Mouse (Mus musculus) bone marrow macrophage, adult 2 months (primary cell): ENCODE results near the gene Zfp52. TPM values are rescaled to one million over a fixed set of nuclear protein-coding genes. Genes with fewer than 3 reads are reported as not detected.
A peak's percentile ranks its signal among the peaks of the same experiment; 100 is the strongest.

Source experiments
- H3K27ac ChIP-seq: 2 replicates; pipeline ENCODE4 v1.5.1; 2012; ENCODE audit warnings: low read depth, low read length; ENCODE audit not compliant: insufficient read depth
- H3K4me1 ChIP-seq: 2 replicates; pipeline ENCODE4 v1.6.1; 2012; ENCODE audit warnings: low read length; ENCODE audit not compliant: control insufficient read depth, insufficient read depth
- H3K4me3 ChIP-seq: 2 replicates; pipeline ENCODE4 v1.5.1; 2012; ENCODE audit warnings: mild to moderate bottlenecking, low read length, moderate library complexity; ENCODE audit not compliant: insufficient read depth
- CTCF ChIP-seq: IDR thresholded peaks from 2 replicates; pipeline ENCODE4 v1.5.1; 2012; ENCODE audit warnings: low read depth, mild to moderate bottlenecking, low read length, moderate library complexity
- POLR2A ChIP-seq: IDR thresholded peaks from 2 replicates; pipeline ENCODE4 v1.6.1; 2012; ENCODE audit warnings: mild to moderate bottlenecking, low read depth, low read length, borderline replicate concordance
- polyA plus RNA-seq: library from polyadenylated mRNA; stranded (reverse); fragments of >200 nt; gene quantifications from 2 replicates; pipeline ENCODE4 v1.2.4, GENCODE M21; 2012; ENCODE audit not compliant: missing spikeins, insufficient read depth, insufficient read length

Zfp52 gene
- polyA plus RNA-seq, 1 experiment: 26.4 TPM

- H3K27ac ChIP-seq: peak overlapping the region; percentile 98
- peak overlapping the region; percentile 97 for H3K4me3 ChIP-seq
- no peaks in the 10 kb centered on the region for H3K4me1 ChIP-seq
- TF ChIP-seq CTCF (no peak), POLR2A (0 out of 2 replicates have a peak, but pooled peaks have one; percentile 65)
Measured at GRCm38 (mm10) chr17:21516201-21517129, 18.9 kb upstream of the Zfp52 start.

GRCm38 (mm10) chr17:21517130-21517671, 18.1 kb upstream of the Zfp52 start:
- Histone ChIP-seq H3K4me3 (peak overlapping the region; percentile 97; the same call in 1 of the 2 replicates), H3K4me1 (no peaks in the 10 kb centered on the region), H3K27ac (peak overlapping the region; percentile 98)
- TF ChIP-seq CTCF (no peak), POLR2A (no peak)

GRCm38 (mm10) chr17:21526270-21526669, 9.1 kb upstream of the Zfp52 start:
- no peak for TF ChIP-seq CTCF
- no peak for TF ChIP-seq POLR2A
- Histone ChIP-seq H3K4me3 (no peak overlapping the region), H3K27ac (no peak overlapping the region), H3K4me1 (no peaks in the 10 kb centered on the region)

DNA sequence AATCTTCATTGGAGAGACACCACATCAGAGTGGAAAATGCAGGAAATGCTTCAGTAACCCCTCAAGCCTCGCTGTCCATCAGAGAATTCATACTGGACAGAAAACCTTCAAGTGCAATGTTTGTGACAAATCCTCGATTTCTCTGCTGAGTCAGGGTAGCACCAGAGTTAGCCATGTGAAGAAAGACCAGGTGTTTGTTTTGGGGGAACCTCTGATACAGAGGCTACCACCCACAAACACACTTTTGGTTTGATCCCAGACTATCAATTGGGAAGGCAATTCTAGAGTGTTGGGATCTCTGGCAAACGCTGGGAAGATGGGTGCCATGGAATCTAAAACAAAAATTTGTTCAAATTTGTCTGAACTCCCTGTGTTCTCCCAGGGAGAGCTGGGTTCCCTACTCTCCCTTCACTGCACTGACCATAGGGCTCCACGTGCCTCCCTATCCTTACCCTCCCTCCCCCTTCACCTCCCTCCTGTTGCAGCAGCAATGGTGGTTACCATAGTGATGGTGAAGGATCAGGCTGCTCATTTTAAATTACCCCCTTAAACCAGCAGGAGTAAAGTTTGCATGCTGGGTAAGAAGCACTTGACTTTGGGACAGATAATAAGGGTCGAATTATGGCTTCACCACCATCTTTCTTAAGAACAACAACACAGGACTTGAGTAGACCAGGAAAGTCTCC, 4.6 kb upstream of the Zfp52 start:
- H3K4me3 ChIP-seq: no peak overlapping the region
- peaks cover 20% of the 10 kb centered on the region for H3K4me1 ChIP-seq
- TF ChIP-seq POLR2A (no peak), CTCF (no peak)

GRCm38 (mm10) chr17:21531621-21532020, 3.7 kb upstream of the Zfp52 start:
- Histone ChIP-seq H3K4me1 (peaks cover 20% of the 10 kb centered on the region), H3K4me3 (peak overlapping the region; percentile 67), H3K27ac (peak overlapping the region; percentile 65; the same call in 1 of the 2 replicates)
- TF ChIP-seq POLR2A: no peak
- no peak for TF ChIP-seq CTCF

More for the DNA sequence above, 4.6 kb upstream of the Zfp52 start:
- no peak overlapping the region for H3K27ac ChIP-seq

- Histone ChIP-seq H3K4me1 (peaks cover 20% of the 10 kb centered on the region), H3K27ac (peak overlapping the region; percentile 65), H3K4me3 (peak overlapping the region; percentile 67)
- TF ChIP-seq POLR2A (no peak), CTCF (no peak; the same call in 1 of the 2 replicates)
Measured at GRCm38 (mm10) chr17:21532101-21532951, 3.0 kb upstream of the Zfp52 start.

DNA sequence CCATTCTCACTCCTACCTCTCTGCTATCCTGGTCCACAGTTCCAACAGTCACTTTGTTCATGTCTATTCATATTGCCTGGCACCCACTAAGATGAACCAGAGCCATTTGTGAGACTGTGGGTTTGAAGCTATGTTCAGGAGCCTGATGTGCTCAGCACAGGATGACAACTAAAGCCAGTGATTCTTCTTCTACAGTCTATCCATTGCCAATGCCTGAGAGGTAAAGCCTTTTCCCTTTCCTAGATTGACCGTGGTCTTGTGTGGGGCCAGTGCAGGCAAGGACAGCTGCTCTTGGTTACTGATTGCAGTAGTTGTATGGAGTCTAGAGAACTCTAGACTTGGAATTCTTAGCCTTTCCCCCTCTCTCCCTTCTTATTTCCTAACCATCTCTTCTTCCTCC, 1.4 kb upstream of the Zfp52 start:
- H3K4me1 ChIP-seq: peaks cover 26% of the 10 kb centered on the region
- no peak for TF ChIP-seq CTCF
- TF ChIP-seq POLR2A: no peak
- no peak overlapping the region for H3K4me3 ChIP-seq
- H3K27ac ChIP-seq: no peak overlapping the region

DNA sequence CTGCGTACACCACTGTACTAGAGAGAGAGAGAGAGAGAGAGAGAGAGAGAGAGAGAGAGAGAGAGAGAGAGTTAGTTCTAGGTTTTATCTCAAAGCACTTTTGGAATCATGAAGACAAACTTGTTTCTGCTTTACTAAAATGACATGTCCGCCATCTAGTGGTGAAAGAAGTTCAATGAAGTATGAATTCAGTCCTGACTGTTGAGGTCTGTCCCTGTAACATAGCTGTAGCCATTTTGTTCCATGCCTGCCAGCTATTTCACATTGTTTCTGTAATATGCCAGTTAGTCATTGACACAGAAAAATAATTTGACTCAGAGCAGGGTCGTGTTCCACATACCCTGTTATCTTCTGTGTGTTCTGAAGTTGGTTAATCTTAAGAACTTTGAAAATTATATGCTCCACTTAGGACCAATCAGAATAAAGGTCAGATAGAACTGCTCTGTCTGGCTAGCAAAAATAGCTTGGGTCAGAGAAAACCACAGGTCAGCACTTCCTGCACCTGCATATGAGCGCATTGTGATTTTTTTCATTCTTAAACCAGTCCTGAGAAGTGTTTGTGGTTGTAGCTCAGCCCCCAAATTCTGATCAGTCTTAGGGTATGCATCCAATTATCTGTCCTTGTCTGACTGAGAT, 761 bp upstream of the Zfp52 start:
- TF ChIP-seq CTCF (no peak), POLR2A (no peak)
- peak overlapping the region; percentile 96 for H3K27ac ChIP-seq
- peak overlapping the region; percentile 99 for H3K4me3 ChIP-seq

GRCm38 (mm10) chr17:21536096-21536495, 757 bp downstream of the Zfp52 start:
- TF ChIP-seq POLR2A (no peak), CTCF (no peak)
- H3K4me1 ChIP-seq: peaks cover 26% of the 10 kb centered on the region
- peak overlapping the region; percentile 96 for H3K27ac ChIP-seq
- H3K4me3 ChIP-seq: peak overlapping the region; percentile 99

More for the DNA sequence above, 761 bp upstream of the Zfp52 start:
- H3K4me1 ChIP-seq: peaks cover 26% of the 10 kb centered on the region
